Mouse (Mus musculus): ENCODE data around the gene Gfpt2. TPM values are rescaled to one million over a fixed set of nuclear protein-coding genes. Genes with fewer than 3 reads are reported as not detected.
A peak's percentile ranks its signal among the peaks of the same experiment; 100 is the strongest.

The Gfpt2 gene
- polyA plus RNA-seq, 2 experiments from 2014 or later, result 0.83 to 1.1 TPM

GRCm38 (mm10) chr11:49841886-49842285 is 47.9 kb downstream of the Gfpt2 start:
- ATAC-seq, result no peak

DNA sequence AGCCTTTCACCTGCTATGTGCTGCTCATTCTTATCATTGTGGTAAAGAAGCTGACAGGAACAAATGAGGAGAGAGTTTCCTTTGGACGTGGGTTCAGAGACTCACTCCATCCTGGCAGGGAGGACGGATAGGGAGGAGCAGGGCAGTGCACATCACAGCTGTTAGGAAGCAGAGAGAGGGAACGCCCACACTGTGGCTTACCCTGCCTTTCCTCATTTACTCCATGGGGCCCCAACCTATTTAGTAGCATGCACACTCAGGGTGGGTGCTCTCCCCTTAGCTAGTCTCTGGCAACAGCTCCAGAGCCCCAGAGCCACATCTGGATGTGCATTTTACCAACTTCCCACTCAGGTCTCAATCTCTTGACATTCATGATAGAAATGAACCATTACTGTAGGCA is 48.7 kb downstream of the Gfpt2 start:
- ATAC-seq, result no peak

DNA sequence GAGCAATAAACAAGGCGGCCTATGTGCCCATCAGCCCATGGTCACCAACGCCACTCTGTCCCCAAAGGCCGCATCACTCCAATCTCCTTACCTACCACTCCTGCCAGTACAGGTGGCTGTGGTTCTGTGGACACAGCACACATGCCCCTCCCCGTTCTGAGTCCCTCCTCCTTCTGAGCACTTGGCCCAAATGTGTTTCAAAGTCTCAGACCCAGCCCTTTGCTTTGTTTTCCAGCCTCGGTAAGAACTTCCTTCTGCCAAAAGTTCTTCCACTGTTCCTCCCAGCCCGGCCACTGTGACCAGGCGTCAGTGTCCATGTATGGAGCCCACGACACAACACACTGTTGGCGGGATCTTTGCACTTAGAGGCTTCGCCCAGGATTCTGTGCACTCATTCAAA is 50.3 kb downstream of the Gfpt2 start:
- no peak for ATAC-seq

DNA sequence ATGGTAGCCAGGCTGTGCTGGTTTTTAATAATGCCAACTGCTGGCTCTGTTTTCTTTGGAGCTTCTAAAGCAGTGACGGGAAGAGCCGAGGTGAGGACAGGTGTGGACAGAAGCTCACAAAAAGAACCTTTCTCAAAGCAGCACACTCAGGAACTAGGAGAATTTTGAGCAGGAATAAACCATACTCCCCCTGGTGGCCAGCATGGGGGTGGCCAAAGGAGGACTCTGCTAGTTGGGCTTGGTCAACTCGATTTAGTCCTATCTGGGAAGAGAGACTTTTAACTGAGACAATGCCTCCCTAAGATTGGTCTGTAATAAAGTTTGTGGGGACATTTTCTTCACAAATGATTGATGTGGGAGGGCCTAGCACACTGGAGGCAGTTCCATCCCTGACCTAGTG is 51.0 kb downstream of the Gfpt2 start:
- ATAC-seq, result no peak

DNA sequence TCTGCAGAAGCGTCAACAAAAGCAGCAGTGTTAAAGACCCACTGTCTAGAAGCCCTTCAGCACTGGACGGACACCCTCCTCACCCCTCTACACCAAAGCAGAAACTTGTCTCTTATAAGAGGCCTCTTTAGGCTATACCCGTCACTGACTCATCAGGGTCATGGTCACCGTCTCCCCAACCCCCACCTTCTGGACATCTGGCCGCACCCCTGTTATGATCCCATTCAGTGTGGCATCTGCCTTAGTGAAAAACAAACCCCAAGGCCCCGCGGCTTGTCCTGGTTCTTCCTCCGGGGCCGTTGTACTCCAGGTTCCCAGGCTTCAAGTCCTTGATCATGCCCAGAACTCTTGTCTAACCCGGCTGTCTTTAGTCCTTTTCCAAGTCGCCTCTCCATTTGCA is 52.0 kb downstream of the Gfpt2 start:
- no peak for ATAC-seq

DNA sequence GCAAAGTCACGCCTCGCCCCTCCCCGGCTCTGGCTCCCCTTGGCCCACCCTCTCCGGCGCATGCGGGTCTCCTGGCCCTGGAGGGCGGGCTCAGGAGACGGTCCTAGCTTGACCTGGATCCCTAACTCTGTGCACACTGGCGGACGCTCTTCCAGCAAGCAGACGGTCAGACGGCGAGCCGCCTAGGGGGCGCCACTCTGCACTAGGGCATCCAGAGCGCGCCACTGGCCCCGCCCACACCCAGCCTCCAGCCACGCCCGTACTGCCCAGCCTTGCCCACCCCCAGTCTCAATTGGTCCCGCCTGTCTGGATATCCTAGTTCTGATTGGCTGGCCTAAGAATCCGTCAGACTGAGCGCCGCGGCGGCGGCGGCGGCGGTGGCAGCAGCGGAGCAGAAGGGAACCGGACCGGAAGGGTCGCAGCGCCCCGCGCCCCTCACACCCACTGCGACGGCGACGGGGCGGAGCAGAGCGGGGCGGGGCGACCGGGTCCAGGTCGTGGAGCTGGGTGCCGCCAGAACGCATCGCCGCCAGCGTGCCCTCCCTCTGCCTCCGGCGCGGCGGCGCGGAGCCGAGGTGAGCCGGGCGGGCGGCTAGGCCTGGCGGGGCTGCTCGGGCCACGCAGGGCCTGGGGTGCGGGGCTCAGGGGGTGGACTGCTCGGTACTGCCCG is 52.6 kb downstream of the Gfpt2 start, which contains the start of gene Mapk9:
Gene Mapk9 (plus strand): TSS at position 351 of the 670 bp plus-strand sequence.
- ATAC-seq, result peak; percentile 95

DNA sequence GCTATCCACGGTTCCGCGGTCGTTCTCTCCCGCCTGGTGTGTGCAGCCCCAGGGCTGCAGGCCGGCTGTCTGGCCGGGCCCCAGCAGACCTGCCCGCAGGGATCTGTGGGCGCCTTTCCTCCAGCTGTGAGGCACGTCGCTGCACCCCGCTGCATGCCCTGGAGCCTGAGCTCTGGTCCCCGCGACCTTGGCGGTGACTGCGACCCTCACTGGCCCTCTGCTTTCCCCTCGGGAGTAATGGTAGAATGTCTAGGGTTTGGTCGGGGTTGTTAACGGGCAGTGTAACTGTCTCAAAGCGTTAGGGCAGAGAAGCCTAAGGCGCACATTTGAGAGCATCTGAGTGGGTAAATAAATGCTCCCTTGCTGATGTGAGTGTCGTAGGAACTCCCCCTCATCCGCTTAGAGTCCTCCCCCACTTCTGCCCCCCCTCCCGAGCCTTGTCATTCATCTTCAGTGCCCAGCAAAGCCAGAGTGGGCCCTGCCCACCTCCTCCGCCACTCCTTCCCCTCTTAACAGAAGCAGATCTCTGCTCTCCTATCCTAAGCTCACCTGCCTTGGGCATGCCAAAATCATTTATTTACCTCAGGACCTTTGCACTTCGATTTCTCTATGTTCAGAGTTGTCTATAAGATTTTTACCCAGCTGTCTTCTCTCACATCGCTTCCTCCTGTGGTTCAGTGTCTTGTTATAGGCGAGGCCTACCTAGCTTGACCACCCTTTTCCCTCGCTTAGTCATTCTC is 53.3 kb downstream of the Gfpt2 start:
- peak; percentile 5 for ATAC-seq

- ATAC-seq, result no peak
These were observed 53.8 kb downstream of the Gfpt2 start for GRCm38 (mm10) chr11:49847811-49848078.

DNA sequence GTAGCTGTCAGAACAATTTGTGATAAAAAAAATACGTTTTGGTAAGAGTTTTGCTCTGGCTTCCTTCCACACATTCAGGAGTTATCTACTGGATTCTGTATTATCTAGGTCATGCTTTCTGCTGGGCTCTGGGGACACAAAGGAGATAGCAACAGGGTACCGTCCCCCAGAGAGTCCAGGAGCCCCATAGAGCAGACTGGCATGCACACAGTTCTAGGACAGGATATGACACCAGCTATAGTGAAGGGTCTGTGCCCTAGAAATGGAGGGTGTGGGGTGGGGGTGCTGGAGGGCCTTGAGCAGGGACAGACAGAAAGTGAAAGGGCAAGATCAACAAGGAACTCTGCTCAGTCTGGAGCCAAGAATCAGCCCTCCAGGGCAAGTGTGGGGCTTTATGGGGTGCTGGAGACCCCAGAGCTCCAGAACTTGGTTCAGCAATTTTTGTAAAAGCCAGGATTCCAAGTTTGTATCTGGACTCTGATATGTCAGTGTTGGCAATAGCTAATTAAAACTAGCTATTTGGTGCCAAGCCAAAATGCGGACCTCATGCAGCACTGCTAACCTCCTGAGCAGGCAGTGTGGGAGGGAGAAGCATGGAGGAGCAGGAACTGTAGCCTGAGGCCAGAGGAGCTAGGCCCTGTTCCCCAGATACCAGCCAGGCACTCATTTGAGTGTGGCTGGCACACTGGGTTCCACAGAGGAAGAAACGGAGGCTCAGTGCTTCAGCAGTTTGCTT is 54.3 kb downstream of the Gfpt2 start:
- no peak for ATAC-seq

GRCm38 (mm10) chr11:49850331-49850730 is 56.4 kb downstream of the Gfpt2 start:
- ATAC-seq, result no peak

DNA sequence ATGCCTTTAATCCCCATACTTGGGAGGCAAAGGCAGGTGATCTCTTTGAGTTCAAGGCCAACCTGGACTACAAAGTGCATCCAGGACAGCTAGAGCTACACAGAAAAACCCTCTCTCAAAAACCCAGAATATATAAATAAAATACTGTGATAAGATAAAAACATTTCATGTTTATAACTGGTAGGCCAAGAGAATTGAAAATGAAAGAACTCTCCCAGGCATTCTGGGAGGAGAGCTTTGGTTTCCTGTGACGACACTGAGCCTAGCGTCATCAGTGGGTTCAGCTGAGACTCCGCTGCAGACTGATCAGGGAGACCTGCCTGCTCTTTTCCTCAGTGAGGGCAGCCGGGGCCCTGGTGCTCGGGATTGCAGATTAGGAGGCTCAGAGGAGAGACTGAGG is 61.2 kb downstream of the Gfpt2 start:
- ATAC-seq, result peak; percentile 98

DNA sequence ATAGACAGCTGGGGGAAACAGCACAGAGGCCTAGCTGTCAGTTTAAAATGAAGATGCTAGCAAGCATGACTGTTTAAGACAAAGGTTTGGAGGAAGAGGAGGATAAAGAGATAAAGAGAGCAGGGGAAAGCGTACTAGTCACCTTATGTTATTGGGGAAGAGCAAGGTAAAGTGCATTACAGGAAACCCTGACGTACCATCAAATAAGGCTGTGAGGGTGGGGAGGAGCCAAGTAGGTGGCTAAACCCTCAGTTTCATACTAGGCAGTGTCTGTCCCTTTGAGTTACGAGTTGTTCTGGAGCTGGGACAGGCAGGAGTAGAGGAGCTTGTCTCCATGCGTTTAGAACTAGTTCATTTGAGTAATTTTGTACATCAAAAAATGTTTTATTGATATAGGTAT is 67.2 kb downstream of the Gfpt2 start:
- no peak for ATAC-seq

- no peak for ATAC-seq
These were observed 69.9 kb downstream of the Gfpt2 start for GRCm38 (mm10) chr11:49863926-49864325.

DNA sequence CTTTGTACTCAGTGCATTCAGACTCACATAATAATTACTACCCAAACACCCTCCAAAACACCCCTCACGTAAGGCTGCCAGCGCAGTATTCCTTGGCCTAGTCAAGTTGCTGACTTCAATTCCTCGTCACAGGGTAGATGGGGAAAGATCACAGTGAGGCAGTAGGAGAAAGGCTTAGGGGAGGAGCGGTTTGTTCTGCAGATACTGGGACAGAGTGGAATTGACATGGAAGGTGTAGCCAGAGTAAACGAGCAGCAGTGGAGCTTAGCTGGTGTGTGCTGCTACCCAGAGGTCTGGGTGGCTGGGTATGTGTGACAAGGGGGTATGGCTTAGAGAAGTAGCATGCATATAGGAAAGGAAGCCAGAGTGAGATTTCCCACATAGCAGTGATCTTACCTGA is 73.3 kb downstream of the Gfpt2 start:
- ATAC-seq, result no peak

- peak; percentile 54 for ATAC-seq
These were observed 75.8 kb downstream of the Gfpt2 start for GRCm38 (mm10) chr11:49869762-49870161.

DNA sequence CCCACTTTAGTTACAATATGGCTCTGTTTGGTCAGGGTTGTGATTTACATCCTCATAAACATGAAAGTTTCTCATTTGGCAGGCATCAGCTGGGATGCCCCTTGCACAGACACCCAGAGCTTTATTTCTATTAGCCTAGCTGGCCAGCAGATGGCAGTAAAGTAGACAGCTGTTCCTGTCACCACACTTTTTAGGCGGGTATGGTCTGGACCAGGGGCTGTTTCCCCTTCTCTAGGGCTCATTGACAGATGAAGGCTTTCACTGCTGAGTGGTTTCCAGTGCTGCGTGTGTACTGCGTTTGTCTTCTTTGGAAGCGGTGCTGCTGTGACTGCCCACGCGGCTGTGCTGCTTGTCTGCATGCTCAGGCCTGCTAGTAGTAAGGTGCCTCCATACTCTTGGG is 77.9 kb downstream of the Gfpt2 start:
- no peak for ATAC-seq

DNA sequence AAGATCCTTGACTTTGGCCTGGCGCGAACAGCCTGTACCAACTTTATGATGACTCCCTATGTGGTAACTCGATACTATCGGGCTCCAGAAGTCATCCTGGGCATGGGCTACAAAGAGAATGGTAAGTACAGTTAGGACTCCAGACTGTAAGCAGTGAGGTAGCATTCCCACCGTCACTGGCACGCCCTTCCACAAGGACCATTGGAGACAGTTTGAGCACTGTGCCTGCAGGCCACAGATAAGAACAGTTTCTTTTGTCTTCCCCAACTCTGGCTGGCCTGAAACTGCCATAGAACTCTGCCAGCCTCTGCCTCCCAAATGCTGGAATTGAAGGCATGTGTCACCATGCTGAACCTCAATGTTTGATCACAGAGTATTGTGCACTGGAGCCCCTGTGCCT is 78.8 kb downstream of the Gfpt2 start:
- ATAC-seq, result no peak

DNA sequence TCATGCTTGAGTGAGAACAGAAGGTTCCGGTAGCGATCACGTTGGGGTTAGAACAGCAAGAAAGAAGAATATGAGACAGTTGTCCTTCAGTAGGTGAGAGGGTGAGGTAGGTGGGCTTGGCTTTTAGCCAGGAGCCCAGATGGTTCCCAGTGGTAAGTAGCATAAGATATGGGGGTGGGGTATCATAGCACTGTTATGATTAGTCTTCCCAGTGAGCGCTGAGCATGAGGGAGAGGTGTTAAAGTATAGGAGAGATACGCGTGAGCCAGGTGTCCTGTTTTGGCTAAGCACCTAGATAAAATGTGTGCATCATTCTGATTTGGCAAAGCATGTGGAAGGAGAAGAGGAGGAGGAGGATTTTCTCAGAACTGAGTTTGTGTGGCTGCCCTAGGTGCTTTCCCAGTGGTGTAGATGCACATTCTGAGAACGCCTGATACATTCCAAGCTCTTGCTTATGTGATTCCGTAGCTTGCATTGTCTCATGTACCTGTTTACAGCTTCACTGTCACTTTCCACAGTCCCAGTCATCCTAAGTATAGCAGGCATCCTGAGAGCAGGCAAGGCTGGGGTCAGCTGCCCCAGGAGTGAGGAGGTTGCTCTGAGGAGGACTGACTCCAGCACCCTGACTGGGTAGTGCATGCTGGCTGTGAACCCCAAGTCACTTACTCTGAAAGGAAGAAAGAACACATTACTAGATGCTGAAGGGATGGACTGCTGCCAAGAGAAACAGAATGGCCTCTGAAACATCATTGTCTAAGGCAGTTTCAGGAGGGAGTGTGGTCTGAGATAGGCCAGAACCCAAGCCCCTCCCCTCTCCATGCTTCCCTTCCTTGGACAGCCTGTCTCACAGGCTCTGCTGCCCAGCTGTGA is 83.2 kb downstream of the Gfpt2 start:
- ATAC-seq, result no peak

GRCm38 (mm10) chr11:49879950-49880642 is 86.1 kb downstream of the Gfpt2 start:
- ATAC-seq, result no peak

DNA sequence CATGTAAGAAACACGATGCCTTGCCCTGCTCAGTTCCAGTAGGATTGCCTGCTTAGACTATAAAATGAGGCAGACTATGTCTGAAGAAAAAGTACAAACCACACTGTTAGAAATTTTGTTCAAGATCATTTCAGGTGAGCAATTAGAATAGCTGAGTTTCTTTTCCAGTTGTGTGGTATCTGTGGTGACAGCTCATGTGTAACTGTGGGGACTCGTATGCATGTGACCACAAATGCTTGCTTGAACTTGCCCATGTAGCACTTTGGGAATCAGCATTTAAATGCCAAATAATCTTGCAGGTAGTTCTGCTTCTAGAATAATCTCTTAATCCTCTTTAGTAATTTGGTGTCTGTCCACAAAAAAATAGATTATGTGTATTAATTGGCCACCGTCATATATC is 89.4 kb downstream of the Gfpt2 start:
- ATAC-seq, result no peak
